Mouse (Mus musculus): Measurements from ENCODE around the gene Prkd2. TPM values are rescaled to one million over a fixed set of nuclear protein-coding genes. Genes with fewer than 3 reads are reported as not detected.

Prkd2 gene
- polyA plus RNA-seq, 1 experiment from 2014 or later: 26.1 TPM

DNA sequence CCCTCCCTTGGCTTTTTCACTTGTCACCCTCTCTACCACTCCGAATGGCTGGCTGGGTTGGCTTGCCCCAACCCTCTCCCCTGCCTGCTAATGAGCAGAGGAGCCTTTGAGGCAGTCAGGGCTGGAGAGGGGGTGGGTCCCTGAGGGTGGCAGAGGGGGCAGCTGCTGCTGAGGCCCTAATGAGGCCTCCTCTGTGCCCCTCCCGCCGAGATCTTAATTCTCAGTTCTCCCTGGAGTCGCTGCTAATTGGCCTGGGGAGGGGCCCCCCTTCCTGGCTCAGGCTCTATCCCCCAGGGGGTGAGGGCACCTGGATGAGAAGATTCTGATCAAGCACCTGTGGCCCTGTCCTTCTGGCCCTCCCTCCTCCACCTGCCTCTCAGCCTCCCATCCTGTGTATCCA, 51.6 kb downstream of the Prkd2 start:
- H3K4me1 ChIP-seq (ENCODE audit: insufficient read depth, low read depth, low read length): 0 out of 2 replicates have a peak, but pooled peaks cover 3% of the 10 kb centered on the region
- no peak overlapping the region for H3K4me3 ChIP-seq (ENCODE audit: low read depth, low read length)
- no peaks in the 10 kb centered on the region for H3K9me3 ChIP-seq (ENCODE audit: low read length)
- TF ChIP-seq CTCF (IDR thresholded peaks at IDR 0.05) (no peak), EP300 (IDR thresholded peaks at IDR 0.05) (no peak)
- H3K4me2 ChIP-seq (replicated peaks; ENCODE audit: low read depth, low read length): no peak overlapping the region
- no peak for DNase-seq (ENCODE audit: low spot score)
- H3K36me3 ChIP-seq (ENCODE audit: insufficient read depth, low read length): no peaks in the 10 kb centered on the region
- no peak overlapping the region for H3K27ac ChIP-seq (ENCODE audit: low read length)
- ATAC-seq: no peak
- peaks cover 15% of the 10 kb centered on the region for H3K27me3 ChIP-seq (replicated peaks; ENCODE audit: insufficient read depth, low read length)
- H3K9ac ChIP-seq (replicated peaks; ENCODE audit: low read depth): no peak overlapping the region
- WGBS: 11% methylated on average over 4 of the region's 4 CpGs

DNA sequence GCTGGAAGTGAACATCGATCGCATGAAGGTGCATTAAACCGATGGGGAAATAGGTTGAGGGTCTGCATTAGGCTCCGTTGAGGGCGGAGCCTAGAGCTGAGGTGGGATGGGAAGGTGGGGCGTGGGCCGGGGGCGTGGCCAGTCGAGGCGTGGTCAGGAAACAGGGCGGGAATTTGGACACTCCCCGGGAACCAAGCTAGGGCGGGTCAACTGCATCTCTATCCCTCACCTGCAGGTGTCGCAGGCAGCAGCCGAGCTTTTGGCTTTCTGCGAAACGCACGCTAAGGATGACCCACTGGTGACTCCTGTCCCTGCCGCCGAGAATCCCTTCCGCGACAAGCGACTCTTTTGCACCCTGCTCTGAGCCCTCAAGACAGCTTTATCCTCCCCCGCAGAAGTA, 52.3 kb downstream of the Prkd2 start:
- WGBS: 1% methylated on average over 24 of the region's 24 CpGs
- Histone ChIP-seq H3K4me2 (replicated peaks; ENCODE audit: low read depth, low read length) (peak overlapping the region; percentile 27), H3K9ac (replicated peaks; ENCODE audit: low read depth) (no peak overlapping the region), H3K4me1 (ENCODE audit: insufficient read depth, low read depth, low read length) (0 out of 2 replicates have a peak, but pooled peaks cover 3% of the 10 kb centered on the region), H3K27ac (ENCODE audit: low read length) (no peak overlapping the region), H3K9me3 (ENCODE audit: low read length) (no peaks in the 10 kb centered on the region), H3K27me3 (replicated peaks; ENCODE audit: insufficient read depth, low read length) (peaks cover 15% of the 10 kb centered on the region), H3K36me3 (ENCODE audit: insufficient read depth, low read length) (no peaks in the 10 kb centered on the region), H3K4me3 (ENCODE audit: low read depth, low read length) (no peak overlapping the region)
- ATAC-seq (peak; percentile 14; the same call in 1 of the 2 replicates), DNase-seq (ENCODE audit: low spot score) (peak; percentile 82)
- TF ChIP-seq EP300 (IDR thresholded peaks at IDR 0.05) (no peak), CTCF (IDR thresholded peaks at IDR 0.05) (peak; percentile 91)

DNA sequence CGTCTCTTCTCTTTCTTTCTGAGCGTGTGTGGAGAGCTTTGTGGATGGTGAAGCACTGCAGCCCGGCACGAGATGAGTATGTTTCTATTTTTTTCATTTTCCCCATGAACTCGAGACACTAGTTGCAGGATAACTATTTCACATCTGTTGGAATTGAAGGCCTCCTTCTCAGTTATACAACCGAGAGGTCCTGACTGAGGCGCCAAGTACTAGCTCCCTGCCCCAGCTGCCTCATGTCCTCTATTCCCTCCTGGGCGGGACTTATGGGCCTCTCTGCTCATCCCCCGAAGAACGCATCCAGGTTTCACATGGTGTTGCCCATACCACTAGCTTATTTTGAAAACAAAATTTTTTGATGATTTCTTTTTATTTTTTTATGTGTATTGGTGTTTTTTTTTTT, 52.8 kb downstream of the Prkd2 start:
- ATAC-seq: no peak
- Histone ChIP-seq H3K9me3 (ENCODE audit: low read length) (no peaks in the 10 kb centered on the region), H3K36me3 (ENCODE audit: insufficient read depth, low read length) (no peaks in the 10 kb centered on the region), H3K4me1 (ENCODE audit: insufficient read depth, low read depth, low read length) (0 out of 2 replicates have a peak, but pooled peaks cover 3% of the 10 kb centered on the region), H3K4me3 (ENCODE audit: low read depth, low read length) (no peak overlapping the region), H3K9ac (replicated peaks; ENCODE audit: low read depth) (no peak overlapping the region), H3K27ac (ENCODE audit: low read length) (no peak overlapping the region), H3K27me3 (replicated peaks; ENCODE audit: insufficient read depth, low read length) (peaks cover 15% of the 10 kb centered on the region), H3K4me2 (replicated peaks; ENCODE audit: low read depth, low read length) (peak overlapping the region; percentile 27)
- no peak for DNase-seq (ENCODE audit: low spot score)
- TF ChIP-seq CTCF (IDR thresholded peaks at IDR 0.05) (no peak), EP300 (IDR thresholded peaks at IDR 0.05) (no peak)
- WGBS: 33% methylated on average over 10 of the region's 10 CpGs

DNA sequence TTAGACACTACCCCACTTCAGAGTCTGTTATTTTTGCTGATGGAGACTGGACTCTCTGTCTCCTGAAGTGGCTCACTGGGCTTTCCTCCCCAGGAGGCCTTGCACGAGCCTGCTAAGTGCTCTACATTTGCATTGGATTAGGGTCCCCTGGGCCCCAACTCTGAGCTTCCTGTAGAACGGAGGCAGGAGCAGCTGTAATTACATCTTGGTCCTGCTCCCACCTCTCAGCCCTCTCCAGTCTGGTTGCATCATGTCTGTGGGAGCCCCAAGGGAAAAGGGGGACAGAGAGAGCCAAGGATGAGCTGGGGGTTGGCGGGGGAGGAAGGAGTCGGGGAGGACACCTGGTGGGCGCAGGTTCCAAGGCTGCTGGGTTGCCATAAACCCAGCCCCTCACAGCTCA, 57.8 kb downstream of the Prkd2 start:
- no peaks in the 10 kb centered on the region for H3K27me3 ChIP-seq (replicated peaks; ENCODE audit: insufficient read depth, low read length)
- H3K4me3 ChIP-seq (ENCODE audit: low read depth, low read length): no peak overlapping the region
- no peak overlapping the region for H3K4me2 ChIP-seq (replicated peaks; ENCODE audit: low read depth, low read length)
- WGBS: 35% methylated on average over 5 of the region's 5 CpGs
- H3K9me3 ChIP-seq (ENCODE audit: low read length): no peaks in the 10 kb centered on the region
- no peak overlapping the region for H3K9ac ChIP-seq (replicated peaks; ENCODE audit: low read depth)
- ATAC-seq: no peak
- H3K27ac ChIP-seq (ENCODE audit: low read length): no peak overlapping the region
- DNase-seq (ENCODE audit: low spot score): no peak
- no peaks in the 10 kb centered on the region for H3K4me1 ChIP-seq (ENCODE audit: insufficient read depth, low read depth, low read length)
- no peak for TF ChIP-seq EP300 (IDR thresholded peaks at IDR 0.05)
- TF ChIP-seq CTCF (IDR thresholded peaks at IDR 0.05): no peak
- H3K36me3 ChIP-seq (ENCODE audit: insufficient read depth, low read length): no peaks in the 10 kb centered on the region

DNA sequence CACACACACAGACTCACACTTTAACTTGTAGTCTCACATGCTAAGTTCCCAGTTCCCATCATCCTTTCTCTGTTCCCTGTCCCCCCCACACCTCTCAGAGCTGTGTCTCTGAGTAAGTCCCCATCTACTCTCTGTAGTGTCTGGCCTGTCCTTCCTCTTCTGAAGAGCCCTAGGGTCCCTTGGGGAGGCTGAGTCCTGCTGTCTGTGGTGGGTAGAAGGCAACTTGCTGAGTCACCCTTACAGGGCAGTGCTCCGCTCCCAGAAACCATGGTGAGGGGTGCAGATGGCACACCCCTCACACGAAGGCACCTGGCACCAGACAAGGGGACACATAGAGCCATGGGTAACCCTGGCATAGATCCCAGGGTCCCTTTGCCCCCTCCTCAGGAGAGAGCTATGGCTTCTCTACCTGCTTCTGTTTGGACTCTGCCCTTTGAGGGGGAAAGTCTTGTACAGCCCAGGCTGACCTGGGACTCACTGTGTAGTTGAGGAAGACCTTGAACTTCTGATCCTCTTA, 60.8 kb downstream of the Prkd2 start:
- 73% methylated on average over 2 of the region's 2 CpGs for WGBS
- ATAC-seq (no peak), DNase-seq (ENCODE audit: low spot score) (no peak)
- no peak for TF ChIP-seq CTCF (IDR thresholded peaks at IDR 0.05)
- no peak for TF ChIP-seq EP300 (IDR thresholded peaks at IDR 0.05)
- no peak overlapping the region for H3K9ac ChIP-seq (replicated peaks; ENCODE audit: low read depth)
- H3K27ac ChIP-seq (ENCODE audit: low read length): no peak overlapping the region
- H3K4me2 ChIP-seq (replicated peaks; ENCODE audit: low read depth, low read length): no peak overlapping the region
- H3K4me3 ChIP-seq (ENCODE audit: low read depth, low read length): no peak overlapping the region
- no peaks in the 10 kb centered on the region for H3K27me3 ChIP-seq (replicated peaks; ENCODE audit: insufficient read depth, low read length)
- H3K36me3 ChIP-seq (ENCODE audit: insufficient read depth, low read length): no peaks in the 10 kb centered on the region
- H3K4me1 ChIP-seq (ENCODE audit: insufficient read depth, low read depth, low read length): peaks cover 4% of the 10 kb centered on the region
- no peaks in the 10 kb centered on the region for H3K9me3 ChIP-seq (ENCODE audit: low read length)

DNA sequence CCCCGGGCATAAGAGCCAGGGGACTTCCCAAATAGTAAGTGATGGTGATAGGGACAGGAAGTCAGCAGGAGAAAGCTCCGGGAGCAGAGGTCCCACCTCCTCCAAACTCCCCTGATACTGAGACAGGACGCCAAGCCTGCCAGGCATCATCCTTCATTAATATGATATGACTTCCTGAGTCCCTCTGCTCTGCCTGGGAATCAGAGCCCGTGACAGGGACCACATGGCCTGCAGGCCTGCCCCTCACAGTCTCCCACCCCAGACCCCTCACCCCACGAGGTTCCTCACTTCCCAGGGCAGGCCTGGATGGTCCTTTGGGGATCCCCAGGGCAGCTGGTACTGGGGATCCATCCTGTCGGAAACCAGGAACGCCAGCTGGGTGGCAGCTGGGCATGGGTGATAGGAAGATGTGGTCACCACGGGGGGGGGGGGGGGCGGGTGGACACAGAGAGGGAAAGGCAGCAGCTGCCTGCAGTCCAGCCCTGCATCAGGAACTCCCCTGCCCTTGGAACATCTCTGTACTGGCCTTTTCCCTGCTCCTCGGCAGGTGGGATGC, 61.5 kb downstream of the Prkd2 start:
- H3K27ac ChIP-seq (ENCODE audit: low read length): no peak overlapping the region
- no peaks in the 10 kb centered on the region for H3K36me3 ChIP-seq (ENCODE audit: insufficient read depth, low read length)
- no peak for ATAC-seq
- 32% methylated on average over 8 of the region's 10 CpGs for WGBS
- peaks cover 4% of the 10 kb centered on the region for H3K4me1 ChIP-seq (ENCODE audit: insufficient read depth, low read depth, low read length)
- no peak overlapping the region for H3K9ac ChIP-seq (replicated peaks; ENCODE audit: low read depth)
- H3K4me3 ChIP-seq (ENCODE audit: low read depth, low read length): no peak overlapping the region
- no peak for DNase-seq (ENCODE audit: low spot score)
- H3K27me3 ChIP-seq (replicated peaks; ENCODE audit: insufficient read depth, low read length): no peaks in the 10 kb centered on the region
- no peaks in the 10 kb centered on the region for H3K9me3 ChIP-seq (ENCODE audit: low read length)
- TF ChIP-seq EP300 (IDR thresholded peaks at IDR 0.05): no peak
- TF ChIP-seq CTCF (IDR thresholded peaks at IDR 0.05): no peak
- H3K4me2 ChIP-seq (replicated peaks; ENCODE audit: low read depth, low read length): no peak overlapping the region

All from lung, postnatal 0 days (tissue).